Mouse (Mus musculus): ENCODE data around the gene Phospho1.

Phospho1 gene

DNA sequence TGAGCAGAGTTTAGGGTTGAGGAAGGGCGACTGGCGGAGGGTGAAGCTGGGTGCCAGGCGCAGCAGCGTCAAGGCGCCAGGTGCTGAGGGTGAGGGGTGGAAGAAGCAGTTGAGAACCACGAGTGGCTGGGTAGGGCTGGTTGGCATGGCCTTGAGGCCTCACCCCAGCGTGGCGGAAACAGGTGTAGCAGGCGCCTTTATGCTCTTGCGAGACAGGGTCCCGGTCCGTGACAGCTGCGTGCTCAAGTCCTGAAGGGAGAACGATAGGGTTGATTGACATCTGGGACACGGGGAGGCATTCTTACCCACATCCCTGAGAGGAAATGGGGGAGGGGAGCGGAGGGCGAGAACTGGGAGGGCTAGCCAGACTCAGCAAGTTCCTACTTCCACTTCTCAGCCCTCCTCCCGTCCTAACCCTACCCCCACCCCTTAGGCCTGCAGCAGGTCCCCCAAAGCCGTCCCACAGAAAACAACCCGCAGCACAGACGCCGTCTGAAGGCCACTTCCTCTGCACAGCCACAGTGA is 9.9 kb downstream of the Phospho1 start:
- DNase-seq (ENCODE audit: low spot score in 2 of 2): peak; percentile 86

- peak; percentile 86 to 87 for DNase-seq (ENCODE audit: low spot score in 2 of 2)
Observed at GRCm38 (mm10) chr11:95834742-95835710, 10.7 kb downstream of the Phospho1 start.

DNA sequence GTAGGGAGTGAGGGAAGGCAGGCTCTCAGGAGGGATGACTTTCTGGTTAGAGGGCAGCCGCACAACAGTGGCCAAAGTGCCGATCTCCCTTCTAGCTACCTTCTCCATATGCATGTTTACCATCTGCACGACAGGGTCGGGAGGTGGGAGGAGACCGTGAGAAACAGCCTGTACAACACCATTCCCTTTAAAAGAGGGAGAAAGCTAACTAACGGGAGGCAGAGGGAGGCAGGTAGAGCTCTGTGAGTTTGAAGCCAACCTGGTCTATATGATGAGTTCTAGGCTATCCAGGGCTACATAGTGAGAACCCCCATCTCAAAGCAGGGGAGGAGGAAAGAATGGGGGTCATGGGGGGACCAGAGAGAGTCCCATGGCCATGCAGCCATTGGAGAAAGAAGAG is 11.5 kb downstream of the Phospho1 start:
- DNase-seq (ENCODE audit: low spot score in 2 of 2): no peak

DNA sequence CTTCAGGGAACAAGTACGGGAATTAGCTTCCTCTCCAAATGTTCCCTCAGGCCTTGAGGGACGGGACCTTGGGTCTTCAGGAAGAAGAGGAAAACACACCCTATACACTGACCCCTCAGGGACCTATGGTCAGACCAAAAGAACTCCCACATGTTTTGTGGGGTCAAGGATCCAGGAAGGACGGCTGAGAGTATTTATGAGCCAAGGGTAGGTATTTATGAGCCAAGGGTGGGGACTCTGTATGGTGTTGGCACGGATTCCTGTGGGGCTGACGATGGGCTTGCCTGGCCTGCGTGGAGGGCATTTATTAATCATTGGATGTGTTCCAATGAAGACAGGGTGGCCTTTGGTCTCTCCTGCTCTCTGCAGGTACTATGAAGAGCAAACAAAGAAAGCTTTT is 12.1 kb downstream of the Phospho1 start:
- DNase-seq (ENCODE audit: low spot score in 2 of 2): no peak

DNA sequence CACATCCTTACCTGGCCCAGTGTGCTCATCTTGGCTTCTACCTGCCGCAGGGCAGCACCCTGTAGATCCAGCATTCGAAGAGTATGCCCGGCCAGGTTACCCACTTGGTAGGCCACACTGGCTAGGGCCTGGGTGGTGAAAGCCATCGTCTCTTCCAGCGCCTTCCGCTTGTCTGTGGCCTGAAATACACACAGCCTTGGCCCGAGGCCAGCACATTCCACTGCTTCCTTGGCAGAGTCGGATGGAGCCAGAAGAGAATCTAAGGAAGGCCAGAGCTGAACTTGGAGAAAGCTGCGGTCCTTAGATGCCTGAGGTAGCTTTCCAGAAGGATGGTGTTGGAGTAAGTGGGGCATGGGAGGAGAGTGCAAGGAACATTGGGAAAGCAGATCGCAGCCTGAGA is 12.8 kb downstream of the Phospho1 start, which contains the start of gene Gngt2:
Gngt2 (plus strand) TSS at position 158 of the 400 bp plus-strand sequence.
- DNase-seq (ENCODE audit: low spot score in 2 of 2): no peak

DNA sequence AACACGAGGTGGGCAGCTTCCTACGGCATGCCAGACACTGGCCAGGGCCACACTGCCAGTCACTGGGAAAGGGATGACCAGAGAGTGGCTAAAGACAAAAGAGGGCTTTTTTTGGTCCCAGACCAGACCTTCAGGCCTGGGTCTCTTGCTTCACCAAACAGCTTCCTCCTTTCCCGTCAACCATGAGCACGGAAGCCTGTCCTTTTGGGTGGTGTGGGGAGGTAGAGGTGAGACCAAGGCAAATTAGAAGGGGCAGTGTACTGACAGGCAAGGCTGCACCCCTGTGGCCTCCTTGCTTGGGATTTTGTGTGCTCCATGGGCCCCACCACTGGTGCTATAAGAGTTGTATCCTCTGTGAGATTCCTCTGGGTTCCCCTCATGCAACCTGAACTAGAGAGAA is 14.3 kb downstream of the Phospho1 start:
- DNase-seq (ENCODE audit: low spot score in 2 of 2): no peak

DNA sequence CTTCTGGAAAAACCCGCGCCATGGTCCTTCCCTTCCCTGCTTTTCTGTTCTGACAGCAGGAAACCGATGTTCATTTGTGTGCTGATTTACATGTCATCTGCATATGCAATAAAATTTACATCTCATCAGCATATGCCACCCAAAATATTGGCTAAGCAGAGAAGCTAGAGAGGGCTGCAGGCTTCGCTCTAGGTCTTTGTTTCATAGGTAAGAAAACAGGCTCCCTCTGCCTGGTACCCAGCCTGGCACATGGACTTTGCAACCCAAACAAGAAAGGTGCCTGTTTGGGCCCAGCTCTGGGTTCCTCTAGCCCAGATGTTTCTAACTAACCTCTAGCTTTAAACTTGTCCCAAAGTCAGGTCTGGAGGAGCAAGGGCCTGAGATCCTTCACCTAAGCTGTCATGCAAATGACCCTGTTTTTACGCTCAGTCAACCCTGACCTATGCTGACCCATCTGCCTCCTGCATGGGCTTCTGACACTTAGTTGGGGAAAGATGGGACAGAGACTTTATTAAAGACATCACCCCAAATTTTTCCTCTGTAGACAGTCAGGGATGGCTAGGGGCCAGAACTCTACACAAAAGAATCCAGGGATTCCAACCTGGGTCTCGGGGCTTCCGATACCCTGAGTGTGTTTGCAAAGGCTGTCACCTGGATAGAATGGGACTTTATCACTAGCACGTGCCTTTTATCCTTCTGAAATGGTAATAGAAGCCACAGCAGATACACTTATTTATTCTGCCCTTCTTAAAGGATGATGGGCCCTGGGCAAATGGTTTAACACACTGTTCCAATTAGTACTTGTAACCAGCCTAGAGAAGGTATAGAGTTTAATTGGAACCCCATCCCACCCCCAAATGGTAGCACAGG is 14.9 kb downstream of the Phospho1 start:
- no peak for DNase-seq (ENCODE audit: low spot score in 2 of 2)

- DNase-seq (ENCODE audit: low spot score in 2 of 2): no peak
Observed at GRCm38 (mm10) chr11:95840694-95841497, 16.6 kb downstream of the Phospho1 start.

DNA sequence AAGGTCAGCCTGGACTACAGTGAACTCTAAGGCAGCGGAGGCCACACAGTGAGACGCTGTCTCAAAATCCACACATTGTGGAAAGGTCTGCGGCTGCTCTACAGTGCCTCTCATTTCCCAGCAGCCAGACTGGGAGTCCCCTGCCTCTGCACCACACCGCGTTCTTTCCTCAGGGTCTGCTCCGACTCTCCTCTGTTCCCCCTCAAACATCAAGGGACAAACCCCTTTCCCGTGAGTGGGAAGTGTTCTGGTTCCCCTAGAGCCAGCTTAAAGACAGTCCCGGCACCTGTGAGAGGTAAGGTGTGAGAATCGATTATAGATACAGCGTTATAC is 17.2 kb downstream of the Phospho1 start:
- no peak for DNase-seq (ENCODE audit: low spot score in 2 of 2)

DNA sequence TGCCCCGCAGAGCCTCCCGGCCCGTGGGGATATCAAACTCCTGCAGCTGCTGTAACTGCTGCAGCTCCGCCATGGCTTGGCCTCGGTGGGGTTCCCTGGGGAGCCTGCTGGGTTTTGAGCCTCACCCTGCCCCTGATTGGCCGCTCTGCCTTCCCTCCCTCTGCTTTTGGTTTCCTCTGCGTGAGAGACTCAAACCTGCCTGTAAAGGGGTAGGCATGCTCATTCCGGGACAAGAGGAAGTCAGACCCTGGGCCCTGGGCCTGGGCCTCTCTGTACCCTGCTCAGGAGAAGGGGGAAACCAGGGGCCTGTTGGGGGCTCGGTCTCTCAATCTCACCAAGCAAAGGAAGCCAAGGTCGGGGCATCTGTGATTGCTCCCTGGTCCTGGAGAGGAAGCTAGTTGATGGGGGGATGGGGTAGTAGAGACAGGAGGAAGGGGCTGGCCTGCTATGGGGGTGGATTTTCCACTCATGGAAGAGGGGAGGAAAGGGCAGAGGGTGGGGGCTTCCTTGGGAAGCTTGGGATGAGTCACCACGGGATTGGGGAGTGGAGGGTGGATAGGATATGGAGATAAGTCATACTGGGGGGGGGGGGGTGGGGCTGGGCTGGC is 17.9 kb downstream of the Phospho1 start, which contains the start of gene Abi3:
Abi3 (minus strand) TSS at position 403 of the 608 bp plus-strand sequence.
- DNase-seq (ENCODE audit: low spot score in 2 of 2): peak; percentile 88 to 89

- no peak for DNase-seq (ENCODE audit: low spot score in 2 of 2)
Observed at GRCm38 (mm10) chr11:95842953-95843352, 18.7 kb downstream of the Phospho1 start.

DNA sequence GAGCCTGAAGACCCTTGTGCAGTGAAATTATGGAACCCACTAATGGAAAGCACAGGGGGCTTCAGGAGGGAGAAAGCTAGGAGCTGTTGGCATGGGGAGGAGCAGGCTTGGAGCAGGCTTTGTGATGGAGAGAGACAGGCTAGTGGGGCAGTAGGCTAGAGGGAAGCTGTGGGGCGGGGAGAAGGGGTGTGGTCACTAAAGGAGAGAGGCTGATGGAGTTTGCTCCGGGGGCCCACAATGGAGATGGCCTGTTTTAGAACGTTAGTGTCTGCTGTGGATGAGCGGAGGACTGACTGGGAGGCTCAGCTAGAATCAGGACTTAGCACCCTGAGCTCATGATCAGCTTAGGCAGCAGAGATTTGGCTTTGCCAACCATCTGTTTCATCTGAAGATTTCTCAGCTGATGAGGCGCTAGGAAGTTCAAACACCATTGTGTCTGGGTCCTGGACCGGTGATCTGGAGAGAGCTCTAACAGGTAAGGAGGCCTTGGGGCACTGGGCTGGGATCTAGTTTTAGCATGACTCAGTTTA is 19.2 kb downstream of the Phospho1 start:
- no peak for DNase-seq (ENCODE audit: low spot score in 2 of 2)

- DNase-seq (ENCODE audit: low spot score in 2 of 2): no peak
Observed at GRCm38 (mm10) chr11:95844935-95845334, 20.6 kb downstream of the Phospho1 start.

- DNase-seq (ENCODE audit: low spot score in 2 of 2): no peak
Observed at GRCm38 (mm10) chr11:95850898-95851297, 26.6 kb downstream of the Phospho1 start.

- DNase-seq (ENCODE audit: low spot score in 2 of 2): peak; percentile 61
Observed at GRCm38 (mm10) chr11:95853684-95854083, 29.4 kb downstream of the Phospho1 start.

DNA sequence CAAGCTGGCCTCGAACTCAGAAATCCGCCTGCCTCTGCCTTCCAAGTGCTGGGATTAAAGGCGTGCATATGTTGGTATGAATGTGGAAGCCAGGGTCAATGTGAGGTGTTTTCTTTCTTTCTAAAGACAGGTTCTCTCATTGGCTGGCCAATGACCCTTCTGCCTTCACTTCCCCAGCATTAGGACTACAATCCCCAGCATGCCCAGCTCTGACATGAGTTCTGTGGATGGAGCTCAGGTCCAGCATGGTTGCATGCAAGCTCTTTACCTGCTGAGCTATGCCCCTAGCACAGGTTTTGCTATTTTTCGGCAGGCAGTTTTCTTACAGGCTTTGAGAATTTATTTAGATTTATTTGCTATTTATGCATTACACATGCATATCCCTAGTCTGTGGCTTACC is 33.0 kb downstream of the Phospho1 start:
- DNase-seq (ENCODE audit: low spot score in 2 of 2): no peak

GRCm38 (mm10) chr11:95857716-95858527 is 33.6 kb downstream of the Phospho1 start:
- DNase-seq (ENCODE audit: low spot score in 2 of 2): no peak

DNA sequence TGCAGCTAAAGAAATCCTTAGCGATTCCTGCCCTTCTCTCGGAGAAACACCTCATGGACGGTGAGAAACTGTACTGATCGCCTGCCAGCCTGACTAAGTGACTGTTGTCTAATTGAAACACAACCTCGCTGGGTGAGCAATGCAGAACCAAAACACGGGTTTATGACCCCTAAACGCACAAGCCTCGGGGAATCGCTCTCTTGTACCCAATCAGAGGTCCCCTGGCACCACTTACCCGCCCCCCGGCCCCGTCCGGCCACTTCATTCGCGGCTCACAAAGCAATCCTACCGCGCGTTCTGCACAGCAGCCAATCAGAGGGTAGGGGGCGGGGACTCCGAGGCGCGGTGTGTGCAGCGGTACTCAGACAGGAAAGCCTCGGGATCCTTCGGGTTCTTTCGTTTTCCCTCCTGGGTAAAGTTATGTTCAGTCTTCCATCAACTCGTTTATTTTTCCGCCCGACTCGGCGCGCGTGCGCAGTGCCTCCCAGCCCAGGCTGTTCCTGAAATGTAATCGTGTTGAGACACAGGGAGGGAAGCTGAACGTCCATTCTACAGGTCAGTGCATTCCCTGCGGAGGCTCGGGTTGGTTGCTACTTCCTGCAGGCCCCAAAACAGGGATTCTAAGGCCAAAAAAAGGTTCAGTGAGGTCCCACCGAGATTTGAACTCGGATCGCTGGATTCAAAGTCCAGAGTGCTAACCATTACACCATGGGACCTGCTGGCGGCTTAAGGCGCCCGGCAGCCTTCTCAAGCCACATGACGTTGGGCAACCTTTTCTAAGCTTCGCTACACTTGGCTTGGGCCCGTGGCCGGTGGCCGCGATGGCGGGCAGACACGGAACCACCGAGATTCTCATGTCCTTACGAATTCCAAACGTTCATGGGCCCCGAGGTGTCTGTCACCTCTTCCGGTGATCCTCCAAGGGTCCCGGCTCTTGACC is 34.5 kb downstream of the Phospho1 start:
- DNase-seq (ENCODE audit: low spot score in 2 of 2): peak; percentile 97 to 98

DNA sequence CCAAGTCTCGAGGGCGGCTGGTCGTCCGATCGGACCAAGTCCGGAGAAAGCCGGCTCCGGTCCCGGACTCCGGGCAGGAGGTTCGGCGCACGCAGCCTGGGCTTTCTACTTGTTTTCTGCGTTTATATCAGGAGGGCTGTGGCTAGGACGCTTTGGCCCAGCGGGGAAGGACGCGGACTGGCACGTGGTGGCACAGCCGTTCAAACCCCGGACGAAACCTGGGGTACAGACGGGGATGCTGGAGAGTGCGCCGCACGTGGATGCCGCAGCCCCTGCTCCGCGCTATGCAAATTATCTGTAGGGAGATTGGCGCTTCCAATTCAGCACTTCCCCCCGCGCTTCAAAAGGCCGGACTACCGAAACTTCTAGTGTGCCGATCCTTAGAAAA is 35.2 kb downstream of the Phospho1 start:
- peak; percentile 63 for DNase-seq (ENCODE audit: low spot score in 2 of 2)
